Mouse (Mus musculus) lung, embryonic 14.5 days (tissue): ENCODE measurements around the gene Unc5b. TPM values are rescaled to one million over a fixed set of nuclear protein-coding genes. Genes with fewer than 3 reads are reported as not detected.
"Not testable (repeated sequence)": the region's sequence is repeated elsewhere in the genome, so short reads cannot be mapped to it uniquely, and the experiment has no call there.

Experiments
- ATAC-seq: fragments of 200-750 bp; cut with Nextera tagmentation; 2 replicates; pipeline ENCODE4 v1.8.0; 2017; ENCODE audit warnings: mild to moderate bottlenecking, moderate TSS enrichment, moderate library complexity; ENCODE audit not compliant: insufficient read depth
- DNase-seq: peaks from one replicate; pipeline ENCODE4 v3.0.0-alpha.2; 2015
- H3K27ac ChIP-seq: fragments of 300-500 bp; sonication (generic); 2 replicates; pipeline ENCODE4 v1.5.1; 2014; ENCODE audit warnings: low read depth, mild to moderate bottlenecking, moderate library complexity
- H3K27me3 ChIP-seq: fragments of 300-500 bp; sonication (generic); 2 replicates; pipeline ENCODE4 v1.6.1; 2014; ENCODE audit warnings: low read length, control low read depth; ENCODE audit not compliant: insufficient read depth
- H3K36me3 ChIP-seq: fragments of 300-500 bp; sonication (generic); 2 replicates; pipeline ENCODE4 v1.6.1; 2014; ENCODE audit warnings: control low read depth; ENCODE audit not compliant: insufficient read depth
- H3K4me1 ChIP-seq: fragments of 300-500 bp; sonication (generic); 2 replicates; pipeline ENCODE4 v1.6.1; 2014; ENCODE audit warnings: antibody characterized with exemption, control low read depth; ENCODE audit not compliant: insufficient read depth
- H3K4me2 ChIP-seq: fragments of 300-500 bp; sonication (generic); 2 replicates; pipeline ENCODE4 v1.6.1; 2014; ENCODE audit warnings: mild to moderate bottlenecking
- H3K4me3 ChIP-seq: fragments of 300-500 bp; sonication (generic); 2 replicates; pipeline ENCODE4 v1.5.1; 2014; ENCODE audit warnings: low read depth, low read length
- H3K9ac ChIP-seq: fragments of 300-500 bp; sonication (generic); 2 replicates; pipeline ENCODE4 v1.6.1; 2014
- H3K9me3 ChIP-seq: fragments of 300-500 bp; sonication (generic); 2 replicates; pipeline ENCODE4 v1.6.1; 2016; ENCODE audit warnings: low read depth, low read length, control low read depth
- CTCF ChIP-seq: IDR thresholded peaks from 2 replicates; pipeline ENCODE4 v1.5.1; 2016; ENCODE audit warnings: antibody characterized with exemption, low read depth
- WGBS: fragments of 180-500 bp; shearing (Covaris S2); extraction: QIAGEN DNeasy Blood & Tissue Kit; methylation state at CpG from one replicate; pipeline ENCODE4 v1.1.7; 2014; 5-methylcytosine and 5-hydroxymethylcytosine counted together
- polyA plus RNA-seq: library from polyadenylated mRNA; unstranded; fragments of >200 nt; fragmentation: Nextera tagmentation; extraction: Ambion mirVana; gene quantifications from 2 replicates; pipeline ENCODE4 v1.2.1, GENCODE M21; 2014

The Unc5b gene
- polyA plus RNA-seq, 1 experiment from 2014 or later = 6.6 TPM

- Histone ChIP-seq H3K4me1 (no peaks in the 10 kb centered on the region), H3K4me3 (no peak overlapping the region), H3K4me2 (no peak overlapping the region), H3K27me3 (no peaks in the 10 kb centered on the region), H3K9me3 (no peaks in the 10 kb centered on the region), H3K27ac (no peak overlapping the region), H3K36me3 (no peaks in the 10 kb centered on the region), H3K9ac (no peak overlapping the region)
- DNase-seq = no peak
- TF ChIP-seq CTCF = no peak
- ATAC-seq = no peak
- 61% methylated on average over 9 of the region's 9 CpGs for WGBS
Measured at GRCm38 (mm10) chr10:60743681-60744080, 87.7 kb downstream of the Unc5b start.

GRCm38 (mm10) chr10:60742942-60743341 lies 88.4 kb downstream of the Unc5b start:
- H3K27ac ChIP-seq = no peak overlapping the region
- H3K4me1 ChIP-seq = no peaks in the 10 kb centered on the region
- no peak overlapping the region for H3K9ac ChIP-seq
- 77% methylated on average over 6 of the region's 6 CpGs for WGBS
- no peaks in the 10 kb centered on the region for H3K9me3 ChIP-seq
- no peaks in the 10 kb centered on the region for H3K27me3 ChIP-seq
- ATAC-seq (no peak), DNase-seq (no peak)
- H3K36me3 ChIP-seq = no peaks in the 10 kb centered on the region
- no peak overlapping the region for H3K4me2 ChIP-seq
- no peak overlapping the region for H3K4me3 ChIP-seq
- no peak for TF ChIP-seq CTCF

GRCm38 (mm10) chr10:60742296-60742695 lies 89.1 kb downstream of the Unc5b start:
- not testable (repeated sequence) for DNase-seq, H3K36me3 ChIP-seq, ATAC-seq, H3K9ac ChIP-seq, H3K27ac ChIP-seq, H3K4me3 ChIP-seq, H3K4me1 ChIP-seq, H3K4me2 ChIP-seq, H3K9me3 ChIP-seq, H3K27me3 ChIP-seq
- WGBS = 67% methylated on average over 1 of the region's 1 CpGs

GRCm38 (mm10) chr10:60741435-60741834 lies 89.9 kb downstream of the Unc5b start:
- no peak overlapping the region for H3K9ac ChIP-seq
- H3K4me1 ChIP-seq = no peaks in the 10 kb centered on the region
- H3K27ac ChIP-seq = no peak overlapping the region
- no peaks in the 10 kb centered on the region for H3K9me3 ChIP-seq
- H3K27me3 ChIP-seq = no peaks in the 10 kb centered on the region
- H3K36me3 ChIP-seq = peaks cover 3% of the 10 kb centered on the region; the same call in 1 of the 2 replicates
- no peak overlapping the region for H3K4me3 ChIP-seq
- no peak for TF ChIP-seq CTCF
- DNase-seq (no peak), ATAC-seq (no peak)
- H3K4me2 ChIP-seq = no peak overlapping the region
- 82% methylated on average over 7 of the region's 7 CpGs for WGBS

- Histone ChIP-seq H3K9ac (no peak overlapping the region), H3K36me3 (peaks cover 3% of the 10 kb centered on the region; the same call in 1 of the 2 replicates), H3K27me3 (no peaks in the 10 kb centered on the region), H3K9me3 (no peaks in the 10 kb centered on the region), H3K4me3 (no peak overlapping the region), H3K27ac (no peak overlapping the region), H3K4me2 (no peak overlapping the region), H3K4me1 (no peaks in the 10 kb centered on the region)
- WGBS = 78% methylated on average over 4 of the region's 4 CpGs
- no peak for DNase-seq
- TF ChIP-seq CTCF = no peak
- ATAC-seq = no peak
Measured at GRCm38 (mm10) chr10:60739619-60740363, 91.6 kb downstream of the Unc5b start.

- WGBS = 73% methylated on average over 8 of the region's 9 CpGs
- TF ChIP-seq CTCF = no peak
- no peak overlapping the region for H3K27ac ChIP-seq
- H3K4me1 ChIP-seq = no peaks in the 10 kb centered on the region
- ATAC-seq (no peak), DNase-seq (no peak)
- H3K4me2 ChIP-seq = no peak overlapping the region
- H3K9me3 ChIP-seq = no peaks in the 10 kb centered on the region
- H3K9ac ChIP-seq = no peak overlapping the region
- peaks cover 3% of the 10 kb centered on the region; the same call in 1 of the 2 replicates for H3K36me3 ChIP-seq
- no peaks in the 10 kb centered on the region for H3K27me3 ChIP-seq
- no peak overlapping the region for H3K4me3 ChIP-seq
Measured at GRCm38 (mm10) chr10:60737886-60738640, 93.3 kb downstream of the Unc5b start.

GRCm38 (mm10) chr10:60737169-60737728 lies 94.1 kb downstream of the Unc5b start:
- no peak for TF ChIP-seq CTCF
- Histone ChIP-seq H3K36me3 (peaks cover 3% of the 10 kb centered on the region; the same call in 1 of the 2 replicates), H3K9ac (no peak overlapping the region), H3K27ac (no peak overlapping the region), H3K4me1 (no peaks in the 10 kb centered on the region), H3K4me3 (no peak overlapping the region), H3K4me2 (no peak overlapping the region), H3K27me3 (no peaks in the 10 kb centered on the region), H3K9me3 (no peaks in the 10 kb centered on the region)
- WGBS = 67% methylated on average over 11 of the region's 11 CpGs
- ATAC-seq (no peak), DNase-seq (no peak)
